Mouse (Mus musculus) NIH3T3 (cell line): ENCODE measurements at regions not wholly inside any gene's neighbourhood (a gene's known extent, or its start where the extent isn't known, plus 50 kb on each side); places are given as distances from the start of the nearest gene placed in this dataset.

ENCODE experiments used
- DNase-seq: peaks from one replicate; pipeline ENCODE4 v3.0.0-alpha.2; 2012; ENCODE audit warnings: low read depth

DNA sequence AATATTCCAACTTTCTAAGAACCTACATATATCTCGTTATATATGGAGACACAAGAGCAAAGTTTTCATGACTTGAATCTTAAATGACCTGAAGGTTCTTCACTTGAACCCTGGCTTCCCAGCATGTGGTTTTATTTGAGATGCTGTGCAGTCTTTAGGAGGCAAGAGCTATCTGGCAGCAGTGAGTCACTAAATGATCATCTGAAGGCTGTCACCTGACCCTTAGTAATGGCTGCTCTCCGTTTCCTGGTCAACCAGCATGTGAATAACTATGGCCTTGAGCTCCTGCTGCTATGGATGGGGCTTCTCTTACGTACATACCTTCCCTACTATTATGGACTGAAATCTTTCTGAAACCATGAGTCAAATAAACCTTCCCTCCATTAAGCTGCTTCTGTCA, 149.8 kb upstream of the Zpld1 start:
- DNase-seq: no peak

DNA sequence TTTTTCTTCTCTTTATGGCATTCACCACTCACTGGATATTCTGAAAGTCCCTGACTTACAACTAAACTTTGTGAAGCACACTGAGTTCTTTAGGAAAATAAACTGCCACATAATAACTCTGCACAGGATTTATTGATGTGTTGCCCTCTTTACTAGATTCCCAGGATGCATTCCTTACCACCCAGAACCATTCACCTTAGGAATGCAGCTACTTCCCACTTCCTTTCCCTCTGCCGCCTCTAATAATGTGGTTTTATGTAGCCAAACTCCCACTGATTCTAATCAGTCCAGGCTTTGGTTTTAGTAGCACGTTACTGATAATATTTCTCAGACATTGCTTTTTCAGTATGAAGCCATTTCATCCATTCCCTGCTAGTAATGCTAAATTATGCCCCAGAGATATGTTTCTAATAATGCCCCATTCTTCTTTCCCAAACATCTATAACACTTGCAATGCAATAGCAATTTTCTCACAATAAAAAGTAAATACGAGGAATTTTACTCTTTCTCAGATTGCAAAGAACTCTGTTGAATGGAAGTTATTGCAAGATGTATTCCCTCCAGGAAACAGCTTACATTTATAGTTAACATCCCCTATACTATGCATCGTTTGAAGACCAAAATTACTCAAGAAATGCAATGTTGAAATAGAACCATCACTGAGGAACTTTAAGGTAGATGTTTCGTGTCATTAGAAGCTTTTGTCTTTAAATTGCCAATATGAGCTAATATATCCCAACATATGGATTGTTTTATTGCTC, 145.2 kb upstream of the Zpld1 start:
- DNase-seq: no peak

DNA sequence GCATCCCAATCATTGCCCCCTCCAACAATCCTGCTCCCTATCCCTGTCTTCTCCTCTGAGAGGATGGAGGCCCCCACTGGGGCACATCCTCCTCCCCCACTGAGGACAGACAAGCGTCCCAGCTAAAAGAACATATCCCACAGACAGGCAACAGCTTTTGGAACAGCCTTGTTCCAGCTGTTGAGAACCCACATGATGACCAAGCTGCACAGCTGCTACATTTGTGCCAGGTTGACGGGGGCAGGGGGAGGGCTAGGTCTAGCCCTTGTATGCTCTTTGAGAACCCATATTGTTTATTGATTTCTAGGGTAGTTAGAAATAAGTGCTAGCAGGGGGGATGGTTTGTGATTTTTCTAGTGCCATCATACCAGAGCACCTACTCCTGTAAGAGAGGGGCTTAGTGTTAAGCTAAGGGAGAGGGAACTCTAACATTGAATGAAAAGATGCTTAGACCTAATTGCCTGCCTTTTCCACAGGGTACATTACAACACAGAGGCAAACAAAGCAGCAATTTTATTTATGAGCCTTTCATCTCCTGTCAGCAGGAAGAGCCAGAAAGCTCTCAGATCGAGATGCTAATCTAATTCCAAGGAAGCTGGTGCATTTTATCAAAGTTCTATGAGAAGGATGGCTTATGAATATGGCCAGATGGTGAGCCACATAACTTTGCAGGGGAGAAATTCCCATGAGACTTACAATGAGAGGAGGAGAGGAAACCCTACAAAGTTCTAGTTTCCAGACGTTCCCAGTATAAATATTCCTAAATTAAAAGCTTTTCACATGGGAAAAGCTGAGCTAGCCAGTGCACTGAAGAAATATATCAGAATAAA, 137.6 kb upstream of the Zpld1 start:
- no peak for DNase-seq

DNA sequence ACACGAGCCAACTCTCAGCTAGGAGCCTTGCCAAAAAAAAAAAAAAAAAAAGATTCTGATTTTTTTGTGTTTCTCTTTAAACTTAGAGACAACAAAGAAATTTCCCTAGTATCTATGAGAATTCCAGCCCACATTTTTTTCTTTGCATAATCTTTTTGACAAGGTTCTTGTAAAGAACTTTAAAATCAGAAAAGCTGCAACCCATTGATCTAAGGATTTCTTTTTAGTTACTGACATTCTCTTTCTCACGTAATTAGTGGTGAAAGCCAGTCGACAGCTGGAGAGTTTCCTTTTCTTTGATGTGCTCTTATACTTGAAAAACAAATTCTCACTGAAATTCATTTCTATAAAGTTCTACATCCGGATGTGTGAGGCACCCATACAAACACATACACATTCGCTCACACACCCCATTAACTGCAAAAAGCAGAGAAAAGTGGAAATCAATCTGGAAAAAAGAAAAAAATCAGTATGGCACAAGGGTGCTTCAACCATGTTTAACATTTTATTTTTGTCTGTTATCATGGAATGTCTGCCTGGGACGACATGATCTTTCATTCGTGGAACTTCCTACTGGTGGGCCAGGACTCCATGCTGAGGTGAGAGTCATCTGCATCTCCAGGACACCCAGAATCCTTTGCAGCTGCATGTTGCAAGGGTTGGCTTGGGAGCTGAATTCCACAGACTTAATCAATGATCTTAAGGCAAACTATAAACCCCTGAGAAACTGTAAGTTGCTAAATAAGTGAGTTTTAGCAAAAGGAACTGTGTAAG, 124.0 kb upstream of the Zpld1 start:
- no peak for DNase-seq

DNA sequence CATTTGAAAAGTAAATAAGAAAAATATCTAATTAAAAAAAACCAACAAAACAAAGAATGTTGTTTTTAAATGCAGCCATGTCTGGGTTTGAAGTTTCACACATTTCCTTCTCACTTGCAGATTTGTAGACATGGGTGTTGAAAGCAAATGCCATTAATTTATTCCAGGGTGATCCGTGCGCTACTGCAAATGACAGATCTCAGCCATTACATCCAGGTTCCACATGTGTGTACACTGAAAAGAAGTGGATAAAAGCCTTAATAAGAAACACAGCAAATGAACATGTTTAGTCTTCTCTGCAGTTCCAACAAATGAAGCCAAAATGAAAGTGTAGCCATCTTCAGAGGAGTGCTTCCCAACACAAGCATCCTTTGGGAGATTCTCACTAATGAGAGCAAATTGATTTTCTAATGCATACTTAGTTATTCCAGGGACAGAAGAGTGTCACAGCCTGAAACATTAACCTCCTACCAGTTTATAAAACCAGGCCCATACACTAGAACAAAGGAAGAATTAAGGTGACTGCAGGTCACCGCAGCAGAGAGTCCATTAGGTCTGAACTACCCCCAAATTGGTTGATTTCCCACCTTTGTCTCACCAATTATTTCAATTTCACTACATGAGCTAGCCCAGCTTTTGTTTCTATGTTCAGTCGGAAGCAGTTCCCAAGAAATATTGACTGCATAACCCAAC, 123.2 kb upstream of the Zpld1 start:
- DNase-seq: no peak

DNA sequence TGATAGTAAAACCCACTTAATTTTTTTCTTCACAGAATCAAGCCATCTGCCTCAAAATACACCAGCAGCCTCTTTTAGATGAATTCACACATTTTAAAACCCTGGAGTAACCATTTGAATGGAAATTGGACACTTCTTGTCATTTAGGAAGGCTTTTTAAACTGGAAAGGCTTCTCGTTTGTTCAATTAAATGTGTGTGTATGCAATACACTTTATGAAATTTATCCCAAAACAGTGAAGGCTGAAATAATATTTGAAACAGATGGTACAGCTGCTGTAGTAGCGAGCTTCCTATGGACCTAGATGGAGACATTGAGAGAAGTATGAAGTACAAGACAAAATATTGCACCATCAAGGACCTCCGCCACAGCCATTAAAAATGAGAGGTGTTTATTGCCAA, 121.1 kb upstream of the Zpld1 start:
- DNase-seq: no peak

DNA sequence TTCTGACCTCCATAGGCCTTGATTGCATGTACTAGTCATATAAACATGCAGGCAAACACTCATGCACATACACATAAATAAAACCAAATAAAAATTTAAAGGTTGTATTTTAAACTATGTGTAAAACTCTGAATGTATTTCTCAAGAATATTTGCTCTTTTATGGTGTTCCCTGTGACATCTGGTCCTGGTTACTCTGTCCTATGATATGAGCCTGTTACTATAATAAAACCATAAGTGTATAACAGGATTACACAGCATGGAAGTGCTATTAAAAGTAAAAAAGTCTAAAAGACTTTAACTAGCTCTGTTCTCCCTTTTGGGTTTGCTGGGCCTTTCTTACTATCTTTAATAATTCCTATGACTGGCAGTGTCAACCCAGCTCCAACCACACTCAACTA, 103.0 kb upstream of the Zpld1 start:
- no peak for DNase-seq

DNA sequence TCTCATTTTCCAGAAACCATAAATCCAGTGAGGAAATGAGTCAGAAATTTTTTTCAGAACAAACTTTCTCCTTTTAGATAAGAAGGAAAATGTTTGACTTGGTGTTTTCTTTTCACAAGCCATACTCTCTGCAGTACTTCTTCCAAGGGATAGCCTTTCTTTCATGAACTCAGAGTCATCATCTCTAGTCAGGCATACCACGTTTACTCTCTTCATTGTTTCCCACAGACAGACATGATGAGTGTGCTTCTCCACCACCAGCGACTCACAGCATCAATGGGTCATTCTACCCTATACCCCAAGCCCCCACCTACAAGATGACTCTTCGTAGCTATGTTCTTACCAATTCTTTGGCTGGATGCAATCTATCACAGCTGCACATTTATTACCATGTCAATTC, 97.1 kb upstream of the Zpld1 start:
- DNase-seq: no peak

DNA sequence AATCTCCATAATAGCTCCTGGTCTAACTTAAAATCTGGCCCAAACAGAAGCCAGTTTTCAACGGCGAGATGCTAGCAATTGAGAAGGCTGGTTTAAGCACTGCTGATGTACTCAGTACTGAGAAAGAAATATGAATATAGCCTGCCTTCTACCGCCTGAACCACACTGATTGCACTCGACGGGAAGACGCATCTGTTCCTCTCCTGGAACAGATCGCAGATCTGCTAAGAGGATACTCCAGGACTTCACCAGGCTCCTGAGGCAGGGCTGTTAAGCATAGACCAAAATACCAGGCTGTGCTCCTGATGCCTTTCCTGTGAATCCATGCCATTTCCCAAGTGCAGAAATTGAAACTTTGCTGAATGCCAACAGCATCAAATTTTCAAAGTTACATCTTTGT, 92.6 kb upstream of the Zpld1 start:
- DNase-seq: no peak

DNA sequence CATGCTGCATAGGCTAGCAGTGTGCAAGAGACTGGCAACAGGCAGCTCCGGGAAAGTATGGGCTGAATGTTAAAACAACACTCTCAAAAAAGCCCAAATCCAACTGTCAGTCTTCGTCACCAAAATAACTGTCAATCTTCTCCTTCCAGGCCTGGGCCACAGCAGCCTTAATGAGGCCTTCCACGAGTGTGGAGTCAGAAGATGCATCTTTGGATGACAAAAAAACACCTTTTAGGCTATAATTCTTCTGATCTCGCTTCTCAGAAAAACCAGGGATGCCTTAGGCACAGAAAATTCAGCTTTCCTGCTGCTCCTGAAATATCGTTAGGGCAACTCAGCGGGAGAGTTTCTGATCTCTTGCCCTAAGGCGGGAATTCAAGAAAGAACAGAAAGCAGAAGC, 82.2 kb upstream of the Zpld1 start:
- DNase-seq: no peak

DNA sequence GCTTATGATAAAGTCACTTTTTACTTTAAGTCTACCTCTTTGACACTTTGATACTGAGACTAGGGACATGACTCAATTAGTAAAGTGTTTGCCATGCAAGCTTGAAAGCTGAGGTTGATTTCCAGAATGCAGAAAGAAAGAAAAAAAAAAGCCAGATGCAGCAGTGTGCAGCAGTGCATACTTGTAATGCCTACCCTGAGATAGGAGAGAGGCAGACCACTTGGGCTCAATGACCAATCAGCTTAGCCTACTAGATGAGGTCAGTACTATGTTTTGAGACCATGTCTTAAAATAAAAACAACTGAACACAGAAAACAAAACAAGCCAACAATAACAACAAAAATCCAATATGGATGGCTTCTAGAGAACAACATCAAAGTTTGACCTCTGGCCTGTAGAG, 81.4 kb upstream of the Zpld1 start:
- DNase-seq: no peak

DNA sequence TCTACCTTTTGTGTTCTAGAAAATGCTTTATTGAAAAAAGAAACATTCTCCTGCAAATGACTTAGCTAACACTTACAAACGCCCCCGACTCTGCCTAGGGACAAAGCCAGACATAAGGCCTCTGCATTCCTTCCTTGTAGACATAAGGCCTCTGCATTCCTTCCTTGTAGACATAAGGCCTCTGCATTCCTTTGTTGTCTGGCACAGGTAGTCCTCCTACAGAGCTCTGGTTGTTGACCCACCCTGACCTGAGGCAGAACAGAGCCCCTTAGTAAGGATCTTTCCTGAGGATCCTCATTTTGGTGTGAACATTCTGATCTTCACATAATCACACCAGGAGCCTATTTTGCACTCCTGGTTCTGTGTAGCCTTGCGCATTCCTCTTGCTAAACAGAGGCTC, 80.9 kb upstream of the Zpld1 start:
- no peak for DNase-seq

DNA sequence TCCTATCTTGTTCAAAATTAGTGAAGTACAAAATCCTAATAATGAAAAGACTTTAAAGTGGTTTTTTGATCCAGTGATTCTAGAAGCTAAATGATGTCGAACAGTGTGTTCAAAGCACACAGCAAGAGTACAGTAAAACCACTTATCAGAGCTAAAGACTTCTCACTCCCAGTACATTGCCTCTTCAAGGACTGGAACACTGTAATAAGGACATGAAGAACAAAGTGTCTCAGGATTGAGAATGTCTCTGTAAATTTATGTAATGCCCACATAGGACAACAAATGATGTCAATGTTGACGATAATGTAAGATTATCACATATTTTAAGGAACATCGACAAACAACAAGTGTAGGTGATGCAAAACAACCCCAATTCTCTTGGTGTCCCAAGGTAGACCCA, 78.1 kb upstream of the Zpld1 start:
- no peak for DNase-seq

DNA sequence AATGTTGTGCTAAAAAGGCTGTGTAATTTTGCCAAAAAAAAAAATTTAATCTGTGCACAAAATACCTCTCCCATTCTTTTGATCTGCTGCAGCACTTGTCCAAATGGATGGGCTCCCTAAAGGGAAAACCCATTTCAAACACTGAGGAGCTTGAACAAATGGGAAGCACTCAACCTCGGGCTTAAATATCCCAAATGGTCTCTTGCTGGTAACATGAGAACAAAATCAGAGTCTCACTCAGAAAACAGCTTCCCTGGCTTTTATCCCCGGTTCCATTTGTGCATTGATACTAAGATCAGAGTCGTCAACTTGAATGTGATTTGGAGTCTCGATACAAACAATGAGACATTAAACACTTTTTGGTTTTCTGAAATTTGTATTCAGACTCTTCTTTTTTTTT, 59.9 kb upstream of the Zpld1 start:
- DNase-seq: no peak

DNA sequence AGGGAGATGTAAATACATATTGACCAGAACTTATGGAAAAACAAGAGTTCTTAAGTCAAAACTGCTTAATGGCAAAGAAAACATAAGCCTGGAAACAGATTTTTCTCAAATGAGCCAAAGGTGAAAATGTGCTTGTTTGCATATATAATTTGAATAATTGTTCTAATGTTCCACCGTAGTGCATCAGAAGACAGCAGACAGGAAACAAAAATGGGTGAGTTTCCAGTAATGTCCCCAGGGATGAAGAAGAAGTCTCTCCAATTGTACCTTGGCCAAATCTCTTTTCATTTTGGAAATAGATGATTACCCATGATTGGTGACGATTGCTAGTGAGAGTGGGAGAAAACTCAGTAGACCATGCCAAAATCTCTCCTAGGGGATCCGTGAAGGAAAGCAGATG, 58.3 kb upstream of the Zpld1 start:
- DNase-seq: no peak
